Mouse (Mus musculus) spleen, adult 10 weeks (tissue): ENCODE results near the gene Rasl10a. TPM values are rescaled to one million over a fixed set of nuclear protein-coding genes. Genes with fewer than 3 reads are reported as not detected.

Experiments
- polyA plus RNA-seq: library from polyadenylated mRNA; stranded (reverse); fragments of 350-450 nt; fragmentation: Illumina TruSeq; extraction: RNeasy Lipid Tissue Mini Kit (QIAGEN cat#74804); gene quantifications from one replicate; pipeline ENCODE4 v1.2.3, GENCODE M21; 2015; ENCODE audit warnings: low replicate concordance; ENCODE audit not compliant: insufficient read depth

Gene Rasl10a
- 0.88 TPM for polyA plus RNA-seq

GRCm38 (mm10) chr11:5057856-5058641 is at the start of gene Rasl10a:
Gene Rasl10a, plus strand, starts transcription at chr11:5058128.

GRCm38 (mm10) chr11:5065056-5065821 is 7.3 kb downstream of the Rasl10a start, which contains the start of gene Gas2l1:
Gene Gas2l1, minus strand, starts transcription at chr11:5065327.

GRCm38 (mm10) chr11:5098736-5099542 is 41.0 kb downstream of the Rasl10a start, which contains the start of the genes Rhbdd3 and Ewsr1:
Gene Rhbdd3, plus strand, starts transcription at chr11:5098926.
Gene Ewsr1, minus strand, starts transcription at chr11:5099266.

Other genes with a start within 250 kb of the Rasl10a start
- gene Nf2, start 208.6 kb upstream of the Rasl10a start, polyA plus RNA-seq: 40.6 TPM
- 18.0 TPM for gene Nipsnap1, start 184.2 kb upstream of the Rasl10a start, polyA plus RNA-seq
- 36.4 TPM for gene Thoc5, start 162.8 kb upstream of the Rasl10a start, polyA plus RNA-seq
- gene Nefh, start 110.1 kb upstream of the Rasl10a start, polyA plus RNA-seq: 2.3 TPM
- 90.6 TPM for gene Ap1b1, start 71.3 kb upstream of the Rasl10a start, polyA plus RNA-seq
- 7.0 TPM for gene Gas2l1, start 7.2 kb downstream of the Rasl10a start, polyA plus RNA-seq
- 6.4 TPM for gene Rhbdd3, start 40.8 kb downstream of the Rasl10a start, polyA plus RNA-seq
- 596 TPM for gene Ewsr1, start 41.1 kb downstream of the Rasl10a start, polyA plus RNA-seq
- gene Emid1, start 94.1 kb downstream of the Rasl10a start, polyA plus RNA-seq: 7.1 TPM
- 10.0 TPM for gene Kremen1, start 203.4 kb downstream of the Rasl10a start, polyA plus RNA-seq